Mouse (Mus musculus) left cerebral cortex, postnatal 10 days (tissue): ENCODE measurements at regions not wholly inside any gene's neighbourhood (a gene's known extent, or its start where the extent isn't known, plus 50 kb on each side); places are given as distances from the start of the nearest gene placed in this dataset.

Experiments used
- DNase-seq, 2 experiments: peaks; one replicate each; pipeline ENCODE4 v3.0.0; 2021 to 2022; ENCODE audit warnings: low spot score in 2 of 2, mixed read lengths in 1 of 2; ENCODE audit errors: extremely low spot score in 1 of 2
- intact Hi-C: fragments of 180-260 bp; cut with DNase I; formaldehyde crosslinking; loops from one replicate; pipeline ENCODE4 v1.15.1; 2025

GRCm38 (mm10) chr13:78623652-78624051 lies 424.1 kb upstream of the Nr2f1 start:
- intact Hi-C loops, result no loop called here
- DNase-seq, result no peak

- intact Hi-C loops, result no loop called here
- no peak for DNase-seq
These were observed 403.3 kb upstream of the Nr2f1 start for GRCm38 (mm10) chr13:78602861-78603211.

- DNase-seq, result no peak
These were observed 402.8 kb upstream of the Nr2f1 start for GRCm38 (mm10) chr13:78602211-78602860.

GRCm38 (mm10) chr13:78580863-78581595 lies 381.5 kb upstream of the Nr2f1 start:
- intact Hi-C loops, result loop anchor here (5.0 kb wide), 1 partner anchor 379 kb away; no protein-coding TSS in a partner anchor
- DNase-seq, result no peak

More at GRCm38 (mm10) chr13:78602211-78602860, 402.8 kb upstream of the Nr2f1 start:
- intact Hi-C loops, result no loop called here

- DNase-seq, result no peak
- intact Hi-C loops, result no loop called here
These were observed 377.9 kb upstream of the Nr2f1 start for GRCm38 (mm10) chr13:78577497-78577896.

- DNase-seq, result no peak
- intact Hi-C loops, result no loop called here
These were observed 377.0 kb upstream of the Nr2f1 start for GRCm38 (mm10) chr13:78576300-78577296.

- intact Hi-C loops, result loop anchor here (5.0 kb wide), 1 partner anchor 49 kb away; no protein-coding TSS in a partner anchor
- no peak for DNase-seq
These were observed 371.5 kb upstream of the Nr2f1 start for GRCm38 (mm10) chr13:78571093-78571492.

GRCm38 (mm10) chr13:78524446-78524937 lies 324.9 kb upstream of the Nr2f1 start:
- DNase-seq, result no peak
- intact Hi-C loops, result loop anchor here (5.0 kb wide), 2 partner anchors 48 to 322 kb away; no protein-coding TSS in a partner anchor

GRCm38 (mm10) chr13:78520771-78521170 lies 321.2 kb upstream of the Nr2f1 start:
- DNase-seq, result no peak
- intact Hi-C loops, result loop anchor here (5.0 kb wide), 2 partner anchors 52 to 318 kb away; no protein-coding TSS in a partner anchor

- no peak for DNase-seq
- intact Hi-C loops, result loop anchor here (5.0 kb wide), 2 partner anchors 52 to 318 kb away; no protein-coding TSS in a partner anchor
These were observed 320.6 kb upstream of the Nr2f1 start for GRCm38 (mm10) chr13:78520186-78520585.

- DNase-seq, result no peak
- intact Hi-C loops, result no loop called here
These were observed 301.0 kb upstream of the Nr2f1 start for GRCm38 (mm10) chr13:78500551-78500950.

GRCm38 (mm10) chr13:78483760-78484357 lies 284.3 kb upstream of the Nr2f1 start:
- intact Hi-C loops, result no loop called here
- no peak for DNase-seq

- DNase-seq, result peak; percentile 11 to 74
- intact Hi-C loops, result no loop called here
These were observed 283.6 kb upstream of the Nr2f1 start for GRCm38 (mm10) chr13:78482929-78483759.

GRCm38 (mm10) chr13:78451333-78452070 lies 251.9 kb upstream of the Nr2f1 start:
- no peak for DNase-seq
- intact Hi-C loops, result no loop called here

- DNase-seq, result no peak
- intact Hi-C loops, result no loop called here
These were observed 247.1 kb upstream of the Nr2f1 start for GRCm38 (mm10) chr13:78446726-78447031.

GRCm38 (mm10) chr13:78445891-78446725 lies 246.6 kb upstream of the Nr2f1 start:
- intact Hi-C loops, result no loop called here
- no peak for DNase-seq
